23 mouse cellular contexts compared by ENCODE assay signal in genomic region chr15:84403454-84404113, GRCm38 (mm10). TPM values are rescaled to one million over a fixed set of nuclear protein-coding genes. Genes with fewer than 3 reads are reported as not detected.
DNase-seq lines count a peak whose midpoint lies in the region; ATAC-seq lines count a peak whose summit lies in the region.
"Had no signal": no experiment of that assay in that cellular context is flagged by ENCODE, and none has a peak within 500 bp of the region (broad histone marks: within the 10 kb centered on the region; RNA-seq: fewer than 3 reads in every experiment).

No protein-coding gene starts in this region.

- no peak overlapping the region for H3K4me2 ChIP-seq in embryonic facial prominence, embryonic 12.5 days (replicated peaks)
- H3K4me2 ChIP-seq in midbrain, embryonic 15.5 days = no peak overlapping the region
- no peak overlapping the region for H3K4me2 ChIP-seq in embryonic facial prominence, embryonic 13.5 days
- H3K4me2 ChIP-seq: forebrain, embryonic 13.5 days; heart, embryonic 15.5 days had no signal

- no peak for ATAC-seq in embryonic facial prominence, embryonic 12.5 days (ENCODE audit: insufficient number of reproducible peaks, insufficient read depth, low FRiP score, low TSS enrichment)
- ATAC-seq in midbrain, embryonic 15.5 days (replicated peaks) = no peak
- no peak for ATAC-seq in embryonic facial prominence, embryonic 13.5 days (ENCODE audit: insufficient number of reproducible peaks, insufficient read depth, low FRiP score, low TSS enrichment, low read depth)
- ATAC-seq: activated CD4-positive, CD25-positive, alpha-beta regulatory T cell, adult 4 months; forebrain, embryonic 13.5 days; lung, postnatal 0 days had no signal

- H3K36me3 ChIP-seq in embryonic facial prominence, embryonic 12.5 days = no peaks in the 10 kb centered on the region
- no peaks in the 10 kb centered on the region for H3K36me3 ChIP-seq in embryonic facial prominence, embryonic 10.5 days (replicated peaks)
- peaks cover 30% of the 10 kb centered on the region for H3K36me3 ChIP-seq in midbrain, embryonic 10.5 days
- H3K36me3 ChIP-seq in midbrain, embryonic 15.5 days (replicated peaks) = no peaks in the 10 kb centered on the region
- H3K36me3 ChIP-seq in embryonic facial prominence, embryonic 13.5 days = no peaks in the 10 kb centered on the region
- H3K36me3 ChIP-seq in limb, embryonic 10.5 days = no peaks in the 10 kb centered on the region
- H3K36me3 ChIP-seq: heart, embryonic 15.5 days had no signal

- 0 out of 2 replicates have a peak overlapping the region, but pooled peaks have one; percentile 12 for H3K27ac ChIP-seq in embryonic facial prominence, embryonic 12.5 days
- H3K27ac ChIP-seq in embryonic facial prominence, embryonic 10.5 days (replicated peaks) = no peak overlapping the region
- H3K27ac ChIP-seq in midbrain, embryonic 10.5 days (replicated peaks) = peak overlapping the region; percentile 57
- no peak overlapping the region for H3K27ac ChIP-seq in midbrain, embryonic 15.5 days
- peak overlapping the region; percentile 33; the same call in 1 of the 2 replicates for H3K27ac ChIP-seq in embryonic facial prominence, embryonic 13.5 days
- 0 out of 2 replicates have a peak overlapping the region, but pooled peaks have one; percentile 4 for H3K27ac ChIP-seq in limb, embryonic 10.5 days
- H3K27ac ChIP-seq: forebrain, embryonic 13.5 days; heart, embryonic 15.5 days had no signal

- no peak overlapping the region for H3K4me3 ChIP-seq in embryonic facial prominence, embryonic 12.5 days
- no peak overlapping the region for H3K4me3 ChIP-seq in embryonic facial prominence, embryonic 10.5 days
- H3K4me3 ChIP-seq in midbrain, embryonic 10.5 days = no peak overlapping the region
- no peak overlapping the region for H3K4me3 ChIP-seq in midbrain, embryonic 15.5 days
- no peak overlapping the region for H3K4me3 ChIP-seq in embryonic facial prominence, embryonic 13.5 days
- H3K4me3 ChIP-seq in limb, embryonic 10.5 days = no peak overlapping the region
- H3K4me3 ChIP-seq: forebrain, embryonic 13.5 days; heart, embryonic 15.5 days; myocyte had no signal

- H3K27me3 ChIP-seq in embryonic facial prominence, embryonic 12.5 days = peaks cover 14% of the 10 kb centered on the region; the same call in 1 of the 2 replicates
- peaks cover 29% of the 10 kb centered on the region for H3K27me3 ChIP-seq in embryonic facial prominence, embryonic 10.5 days (replicated peaks; ENCODE audit: low read depth, poor library complexity, severe bottlenecking)
- peaks cover 7% of the 10 kb centered on the region for H3K27me3 ChIP-seq in midbrain, embryonic 10.5 days (ENCODE audit: low read depth, poor library complexity, severe bottlenecking)
- H3K27me3 ChIP-seq in midbrain, embryonic 15.5 days (replicated peaks) = no peaks in the 10 kb centered on the region
- H3K27me3 ChIP-seq in embryonic facial prominence, embryonic 13.5 days = peaks cover 47% of the 10 kb centered on the region
- H3K27me3 ChIP-seq in limb, embryonic 10.5 days (ENCODE audit: low read depth, poor library complexity, severe bottlenecking) = peaks cover 20% of the 10 kb centered on the region

- WGBS in embryonic facial prominence, embryonic 12.5 days = 46% methylated on average over 10 of the region's 10 CpGs
- 54% methylated on average over 10 of the region's 10 CpGs for WGBS in embryonic facial prominence, embryonic 10.5 days
- 80% methylated on average over 10 of the region's 10 CpGs for WGBS in midbrain, embryonic 10.5 days
- 73% methylated on average over 10 of the region's 10 CpGs for WGBS in midbrain, embryonic 15.5 days
- WGBS in embryonic facial prominence, embryonic 13.5 days = 53% methylated on average over 10 of the region's 10 CpGs
- 80% methylated on average over 10 of the region's 10 CpGs for WGBS in limb, embryonic 10.5 days

- no peak overlapping the region for H3K9ac ChIP-seq in embryonic facial prominence, embryonic 12.5 days
- H3K9ac ChIP-seq in midbrain, embryonic 15.5 days = no peak overlapping the region
- H3K9ac ChIP-seq in embryonic facial prominence, embryonic 13.5 days = no peak overlapping the region
- H3K9ac ChIP-seq: forebrain, embryonic 13.5 days; heart, embryonic 15.5 days had no signal

- H3K9me3 ChIP-seq in embryonic facial prominence, embryonic 12.5 days = no peaks in the 10 kb centered on the region
- H3K9me3 ChIP-seq in embryonic facial prominence, embryonic 10.5 days = no peaks in the 10 kb centered on the region
- H3K9me3 ChIP-seq in midbrain, embryonic 10.5 days (replicated peaks) = no peaks in the 10 kb centered on the region
- H3K9me3 ChIP-seq in midbrain, embryonic 15.5 days = no peaks in the 10 kb centered on the region
- H3K9me3 ChIP-seq in embryonic facial prominence, embryonic 13.5 days = no peaks in the 10 kb centered on the region
- H3K9me3 ChIP-seq in limb, embryonic 10.5 days (replicated peaks) = no peaks in the 10 kb centered on the region
- H3K9me3 ChIP-seq: forebrain, embryonic 13.5 days; heart, embryonic 15.5 days had no signal

- no peak for DNase-seq in embryonic facial prominence, embryonic 10.5 days (ENCODE audit: low spot score)
- DNase-seq in midbrain, embryonic 10.5 days (ENCODE audit: low spot score) = no peak
- DNase-seq in limb, embryonic 10.5 days (ENCODE audit: low spot score) = no peak
- DNase-seq in heart, postnatal 10 days = no peak
- DNase-seq in adrenal gland, postnatal 4 days (ENCODE audit: low spot score in 2 of 2) = no peak
- DNase-seq: adrenal gland, postnatal 14 days; cerebellum, adult 11-12 months; cerebellum, postnatal 25 days; embryo, embryonic 11 days; gastrocnemius, postnatal 25 days; kidney, adult 8-10 months; kidney, postnatal 14 days; liver had no signal

- intact Hi-C loops in heart, postnatal 10 days (cut with DNase I) = no loop called here

- peaks cover 11% of the 10 kb centered on the region; the same call in 1 of the 2 replicates for H3K4me1 ChIP-seq in embryonic facial prominence, embryonic 12.5 days
- peaks cover 45% of the 10 kb centered on the region for H3K4me1 ChIP-seq in embryonic facial prominence, embryonic 10.5 days
- peaks cover 48% of the 10 kb centered on the region for H3K4me1 ChIP-seq in midbrain, embryonic 10.5 days
- H3K4me1 ChIP-seq in midbrain, embryonic 15.5 days = peaks cover 13% of the 10 kb centered on the region
- H3K4me1 ChIP-seq in embryonic facial prominence, embryonic 13.5 days = peaks cover 12% of the 10 kb centered on the region
- peaks cover 11% of the 10 kb centered on the region for H3K4me1 ChIP-seq in limb, embryonic 10.5 days

RNA-seq across cellular contexts. Expression of gene Shisal1, which starts 43.3 kb away (rescaled TPM):
- polyA plus RNA-seq in embryonic facial prominence, embryonic 12.5 days (2016; fragmentation: Nextera tagmentation; extraction: Ambion mirVana) = 4.2 and 5.6 TPM in 2 replicates
- 1.9 and 2.2 TPM in 2 replicates for polyA plus RNA-seq in embryonic facial prominence, embryonic 10.5 days (2016; fragmentation: Nextera tagmentation; extraction: Ambion mirVana)
- 5.7 and 11.4 TPM in 2 replicates for polyA plus RNA-seq in midbrain, embryonic 10.5 days (2016; fragmentation: Nextera tagmentation; extraction: Ambion mirVana)
- 19.4 and 21.2 TPM in 2 replicates for polyA plus RNA-seq in midbrain, embryonic 15.5 days (2015; fragmentation: Nextera tagmentation; extraction: Ambion mirVana)
- polyA plus RNA-seq in embryonic facial prominence, embryonic 13.5 days (2015; fragmentation: Nextera tagmentation; extraction: Ambion mirVana) = 1.3 and 2.4 TPM in 2 replicates
- polyA plus RNA-seq in limb, embryonic 10.5 days (2016; fragmentation: Nextera tagmentation; extraction: Ambion mirVana) = 0.15 and 0.73 TPM in 2 replicates
- 1 to 10 TPM; 2.2 to 2.3 TPM for total RNA-seq in heart, postnatal 10 days (2021)
- 1 to 10 TPM; 3.6 to 5.3 TPM for total RNA-seq in adrenal gland, postnatal 4 days (2021)
- total RNA-seq: megakaryocyte progenitor cell, adult 5-6 weeks; neutrophil, adult 5-6 weeks had no signal
- polyA plus RNA-seq: activated CD4-positive, CD25-positive, alpha-beta regulatory T cell, adult 4 months had no signal

Comparison
In these comparisons a context has a peak if more than half of its experiments do, and no peak if none do; other contexts are left out.
1. H3K27ac ChIP-seq: peak in embryonic facial prominence, embryonic 12.5 days (single experiment), midbrain, embryonic 10.5 days (single experiment), embryonic facial prominence, embryonic 13.5 days (single experiment) and limb, embryonic 10.5 days (single experiment); none in embryonic facial prominence, embryonic 10.5 days (single experiment) and midbrain, embryonic 15.5 days (single experiment).